Mouse (Mus musculus) heart, adult 18-20 months (tissue): ENCODE data around the gene Trnau1ap. TPM values are rescaled to one million over a fixed set of nuclear protein-coding genes. Genes with fewer than 3 reads are reported as not detected.
"Not testable (repeated sequence)": the region's sequence is repeated elsewhere in the genome, so short reads cannot be mapped to it uniquely, and the experiment has no call there.

ENCODE experiments used
- DNase-seq, 2 experiments: peaks; one replicate each; pipeline ENCODE4 v3.0.0; 2021 to 2022; ENCODE audit warnings: mixed read lengths in 1 of 2
- total RNA-seq, 2 experiments: library from RNA; stranded (reverse); gene quantifications; 2 replicates each; pipeline ENCODE4 v1.2.3; 2021

The Trnau1ap gene
- total RNA-seq, 2 experiments from 2014 or later = 20.3 to 22.3 TPM

DNA sequence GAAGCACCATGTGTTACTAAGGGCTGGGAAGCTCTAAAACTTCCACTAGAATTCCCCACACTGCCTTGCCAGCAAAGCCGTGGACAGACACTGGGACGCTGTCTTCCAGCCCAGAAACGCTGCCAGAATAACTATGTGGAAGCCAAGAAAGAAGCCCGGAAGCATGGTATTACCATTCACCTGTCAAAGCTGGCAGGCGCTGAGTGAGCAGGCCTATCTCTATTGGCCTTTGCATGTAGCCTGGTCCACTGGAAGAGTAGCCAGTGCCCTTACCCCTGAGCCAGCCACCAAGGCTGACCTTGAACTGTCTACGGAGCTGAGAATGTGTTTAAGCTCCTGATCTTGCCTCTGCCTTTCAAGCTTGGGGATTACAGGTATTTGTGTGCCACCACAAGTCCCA is 27.9 kb downstream of the Trnau1ap start:
- DNase-seq = peak; percentile 56 to 73

DNA sequence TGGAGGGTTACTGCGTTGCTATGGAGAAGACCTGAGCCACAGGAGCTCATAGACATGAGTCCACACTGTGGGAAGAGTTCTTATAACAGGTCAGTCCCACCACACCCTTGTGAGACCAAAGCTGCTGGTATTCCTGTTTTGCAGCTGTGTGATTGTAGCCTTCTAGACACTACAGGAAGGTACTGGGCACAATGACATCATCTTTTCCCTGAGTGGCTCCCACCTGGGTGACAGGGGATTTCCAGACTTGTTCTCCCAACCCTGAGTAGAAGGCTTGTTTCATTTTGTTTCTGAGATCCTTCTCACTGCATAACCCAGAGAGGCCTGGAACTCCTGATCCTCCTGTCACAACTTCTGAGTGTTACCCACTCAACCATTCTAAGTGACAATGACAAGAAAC is 29.5 kb downstream of the Trnau1ap start:
- DNase-seq = no peak

DNA sequence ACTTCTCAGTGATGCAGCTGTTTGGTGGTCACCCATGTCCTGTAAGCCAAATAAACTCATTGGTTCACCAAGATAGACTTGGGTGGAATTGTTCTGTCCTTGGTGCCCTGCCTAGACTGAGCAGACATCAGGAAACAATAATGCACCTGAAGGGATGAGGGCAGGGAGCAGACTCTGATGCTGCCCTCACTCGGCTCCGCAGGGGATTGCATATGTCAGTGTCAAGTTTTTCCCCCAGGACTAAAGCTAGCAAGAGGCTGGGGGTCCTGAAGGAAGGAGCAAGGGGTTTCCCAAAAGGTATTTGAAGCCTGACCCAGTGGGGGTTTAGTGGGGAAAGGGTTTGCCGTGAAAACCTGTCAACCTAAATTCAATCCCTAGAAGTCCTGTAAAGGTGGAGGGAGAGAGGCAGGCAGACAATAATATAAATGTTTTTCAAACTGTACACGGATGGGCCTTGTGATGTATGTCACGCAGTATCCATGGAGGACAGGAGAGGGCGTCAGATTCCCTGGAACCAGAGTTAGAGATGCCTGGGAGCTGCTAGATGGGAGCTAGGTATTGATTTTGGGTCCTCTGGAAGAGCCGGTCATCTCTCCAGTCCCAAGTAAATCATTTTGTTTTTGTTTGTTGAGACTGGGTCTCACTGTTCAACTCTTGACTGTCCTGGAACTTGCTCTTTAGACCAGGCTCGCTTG is 33.5 kb downstream of the Trnau1ap start:
- DNase-seq = no peak

DNA sequence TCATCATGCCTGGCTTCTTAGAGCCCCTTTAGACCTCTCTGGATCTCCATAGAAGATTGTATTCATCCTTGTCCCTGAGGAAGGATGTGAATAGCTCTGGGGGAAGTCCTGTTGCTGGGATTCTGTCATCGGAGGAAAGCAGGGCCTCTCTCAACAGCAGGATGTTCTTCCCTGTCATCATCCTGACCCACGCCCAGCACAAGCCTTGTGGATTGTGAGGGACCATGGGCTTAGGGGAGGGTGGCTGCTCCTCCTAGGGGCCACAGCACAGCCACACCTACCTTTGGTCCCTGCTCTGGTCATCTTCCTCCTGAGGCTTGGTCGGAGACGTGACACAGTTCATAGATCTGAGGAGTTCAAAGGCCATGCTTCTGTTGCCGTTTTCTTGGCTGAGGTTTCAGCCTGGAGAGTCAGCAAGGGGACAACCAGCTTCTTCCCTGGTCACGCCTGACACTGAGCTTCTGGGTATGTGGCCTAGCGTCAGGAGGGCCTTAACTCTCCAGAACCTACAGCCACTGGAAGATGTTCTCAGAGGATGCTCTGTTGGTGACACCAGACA is 35.6 kb downstream of the Trnau1ap start:
- no peak for DNase-seq

DNA sequence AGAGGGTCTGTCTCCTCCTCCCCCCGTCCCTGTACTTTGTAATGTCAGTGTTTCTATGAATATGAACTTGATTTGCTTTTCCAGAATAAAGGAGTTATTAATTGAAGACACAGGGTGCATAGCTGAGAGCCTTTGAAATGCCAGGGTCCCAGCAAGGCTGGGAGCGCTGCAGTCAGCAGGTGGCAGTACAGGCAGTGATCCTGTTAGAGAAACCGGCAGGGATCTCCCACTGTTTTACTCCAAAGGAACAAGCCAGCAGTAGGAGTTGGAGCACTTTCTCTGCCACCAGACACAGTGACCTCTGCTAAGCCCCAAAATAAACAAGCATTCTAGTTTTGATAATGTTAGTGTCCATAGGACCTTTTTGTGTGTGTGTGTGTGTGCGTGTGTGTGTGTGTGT is 36.4 kb downstream of the Trnau1ap start:
- peak; percentile 47 to 71 for DNase-seq

DNA sequence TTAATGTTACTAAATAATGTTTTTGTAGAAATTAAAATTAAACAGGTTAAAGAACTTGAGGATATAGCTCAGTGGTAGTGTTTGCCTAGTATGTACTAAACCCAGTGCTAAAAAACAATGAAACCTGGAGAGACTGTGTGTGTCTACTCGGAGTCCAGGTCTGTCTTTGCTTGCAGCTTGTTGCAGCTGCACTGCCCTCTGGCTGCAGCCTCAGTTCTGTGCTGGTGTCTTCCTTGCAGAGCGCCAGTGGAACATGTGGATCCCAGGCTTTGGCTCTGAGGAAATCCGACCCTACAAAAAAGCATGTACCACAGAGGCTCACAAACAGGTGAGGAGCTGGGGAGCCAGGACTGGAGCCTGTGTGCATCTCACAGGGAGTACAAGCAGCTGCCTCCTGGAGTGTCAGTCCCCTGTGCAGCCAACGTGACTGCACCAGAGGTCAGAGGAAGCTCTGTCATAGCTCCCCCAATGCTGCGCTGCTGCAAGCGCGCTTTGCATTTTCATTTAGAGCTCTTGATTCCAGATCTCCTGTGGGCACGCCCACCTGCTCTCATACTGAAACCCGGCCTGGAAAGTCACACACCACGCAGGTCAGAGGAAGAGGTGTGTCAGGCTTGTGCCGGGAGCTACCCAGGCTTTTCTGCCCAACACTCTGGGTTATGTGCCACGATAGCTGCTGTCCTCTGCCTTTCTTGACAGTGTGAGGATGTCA is 37.6 kb downstream of the Trnau1ap start:
- no peak for DNase-seq

DNA sequence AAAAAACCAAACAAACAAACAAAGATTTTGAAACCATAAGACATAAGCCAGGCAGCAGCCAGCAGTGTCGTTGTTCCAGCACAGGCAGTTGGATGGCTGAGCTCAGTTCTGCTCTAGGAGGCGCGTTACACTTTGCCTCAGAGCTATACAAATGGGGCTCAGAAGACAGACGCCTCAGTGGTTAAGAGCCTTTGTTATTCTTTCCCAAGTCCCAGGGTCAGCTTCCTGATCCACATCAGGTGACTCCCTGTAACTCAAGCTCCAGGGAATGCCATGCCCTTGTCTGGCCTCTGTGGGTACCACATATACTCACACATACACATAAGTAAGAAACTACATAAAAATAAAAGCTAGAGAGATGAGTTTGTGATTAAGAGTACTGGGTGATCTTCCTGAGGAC is 38.3 kb downstream of the Trnau1ap start:
- no peak for DNase-seq

DNA sequence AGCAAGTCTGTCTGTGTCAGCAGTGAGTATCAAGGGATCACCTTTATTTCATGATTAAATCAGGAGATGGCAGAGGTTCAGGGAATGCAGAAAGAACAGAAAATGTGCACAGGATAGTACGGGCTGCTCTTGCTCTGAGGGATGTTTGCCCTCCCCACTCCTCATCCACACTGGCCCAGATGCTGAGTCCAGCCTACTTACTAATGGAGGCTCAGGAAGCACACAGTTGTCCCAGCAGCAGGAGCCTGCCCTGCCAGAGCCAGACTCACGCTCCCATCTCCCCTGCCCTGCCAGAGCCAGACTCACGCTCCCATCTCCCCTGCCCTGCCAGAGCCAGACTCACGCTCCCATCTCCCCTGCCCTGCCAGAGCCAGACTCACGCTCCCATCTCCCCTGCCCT is 40.5 kb downstream of the Trnau1ap start:
- DNase-seq = not testable (repeated sequence)

DNA sequence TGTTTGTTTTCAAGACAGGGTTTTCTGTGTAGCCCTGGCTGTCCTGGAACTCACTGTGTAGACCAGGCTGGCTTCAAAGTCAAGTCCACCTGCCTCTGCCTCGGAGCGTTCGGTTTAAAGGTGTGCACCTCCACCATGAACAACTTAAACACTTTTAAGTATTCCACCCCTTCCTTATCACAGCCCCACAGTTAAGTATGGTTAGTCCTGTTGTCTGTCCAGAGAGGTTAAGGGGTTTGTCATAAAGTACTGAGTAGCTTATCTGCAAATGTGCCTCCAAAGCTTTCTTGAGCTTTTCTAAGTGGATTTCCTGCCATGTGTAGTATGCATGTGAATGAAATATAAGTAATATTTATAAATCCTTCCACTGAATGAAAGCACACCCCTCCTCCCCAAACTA is 53.4 kb downstream of the Trnau1ap start:
- no peak for DNase-seq

DNA sequence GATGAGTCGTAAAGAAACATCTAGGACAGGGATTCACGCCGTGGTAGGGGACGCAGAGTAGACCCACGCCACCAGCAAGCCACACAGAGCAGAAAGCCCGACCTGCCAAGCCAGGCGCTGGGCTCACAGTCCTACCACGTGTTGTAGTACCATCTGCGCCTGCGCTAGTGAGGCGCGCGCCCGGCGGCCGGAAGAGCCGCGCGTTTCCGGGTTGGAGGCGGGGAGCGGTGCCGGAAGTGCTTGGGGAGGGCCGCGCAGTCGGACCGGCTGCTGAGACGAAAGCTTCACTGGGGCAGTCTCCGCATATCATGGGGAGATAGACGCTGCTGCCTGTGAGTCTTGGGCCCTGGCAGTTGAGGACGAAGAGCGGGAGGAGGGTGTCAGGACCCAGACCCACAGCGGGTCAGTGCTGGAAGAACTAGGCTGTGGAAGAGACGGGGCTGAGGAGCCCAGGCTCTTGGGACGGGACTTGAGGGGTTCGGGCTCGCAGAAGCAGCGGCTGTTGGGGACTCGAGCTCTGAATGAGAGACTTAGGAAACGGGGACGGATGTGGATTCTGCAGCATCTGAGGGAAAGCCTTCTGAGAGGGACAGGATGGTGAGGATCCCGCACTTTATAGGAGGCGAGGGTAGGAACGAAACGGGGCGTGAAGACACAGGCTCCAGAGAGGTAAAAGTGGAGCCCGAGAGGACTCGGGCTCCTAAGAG is 55.0 kb downstream of the Trnau1ap start, which contains the start of gene Taf12:
Gene Taf12, plus strand, starts transcription at position 220 of the 707 bp plus-strand sequence.
- peak; percentile 93 to 95 for DNase-seq

DNA sequence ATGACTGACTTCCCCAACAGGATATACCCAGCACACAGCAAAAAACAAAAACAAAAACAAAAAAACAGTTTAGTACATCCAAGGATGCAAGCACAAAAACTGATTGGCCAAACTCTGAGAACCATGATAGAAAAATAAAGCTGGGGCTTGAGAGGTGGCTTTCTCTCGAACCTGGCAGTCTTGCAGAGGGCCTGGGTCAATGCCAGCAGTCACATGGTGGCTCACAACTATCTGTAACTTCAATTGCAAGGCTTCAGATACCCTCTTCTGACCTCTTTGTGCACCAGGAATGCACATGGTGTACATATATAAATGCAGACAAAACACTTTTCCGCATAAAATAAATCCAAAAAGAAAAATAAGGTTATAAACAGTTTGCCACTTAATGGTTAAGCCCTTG is 56.2 kb downstream of the Trnau1ap start:
- no peak for DNase-seq

DNA sequence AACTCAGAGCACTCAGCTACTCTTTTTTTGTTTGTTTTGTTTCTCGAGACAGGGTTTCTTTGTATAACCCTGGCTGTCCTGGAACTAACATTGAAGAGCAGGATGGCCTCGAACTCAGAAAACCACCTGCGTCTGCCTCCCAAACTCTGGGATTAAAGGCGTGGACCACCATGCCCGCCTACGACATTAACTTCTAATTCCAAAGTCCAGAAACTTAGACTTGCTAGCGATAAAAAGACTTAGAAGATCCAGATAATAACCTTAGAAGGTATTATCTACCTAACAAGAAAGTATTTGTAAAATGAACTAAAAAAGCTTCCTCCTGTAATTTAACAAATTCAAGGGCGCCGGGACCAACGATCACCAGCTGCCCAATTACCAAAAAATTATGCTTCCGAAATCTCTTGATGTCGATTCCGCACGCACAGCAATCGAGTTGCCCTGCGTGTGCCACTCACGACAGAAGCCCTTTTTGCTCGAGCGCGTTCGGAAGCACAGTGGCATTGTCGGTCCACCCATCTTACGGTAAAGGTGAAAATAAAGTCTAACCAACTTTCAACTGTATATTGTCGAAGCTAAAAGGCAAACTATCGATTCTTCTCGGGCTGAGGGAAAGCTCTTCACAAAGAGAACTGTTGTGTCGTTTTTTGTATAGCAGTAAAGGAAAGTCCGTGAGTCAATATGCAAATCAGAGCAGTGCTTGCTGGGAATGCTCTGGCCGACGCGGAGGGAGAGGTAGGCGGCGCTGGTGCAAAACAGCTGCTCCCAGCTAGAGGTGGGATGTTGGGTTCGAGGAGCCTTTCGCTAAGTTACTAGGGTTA is 59.4 kb downstream of the Trnau1ap start:
- DNase-seq = peak; percentile 91

DNA sequence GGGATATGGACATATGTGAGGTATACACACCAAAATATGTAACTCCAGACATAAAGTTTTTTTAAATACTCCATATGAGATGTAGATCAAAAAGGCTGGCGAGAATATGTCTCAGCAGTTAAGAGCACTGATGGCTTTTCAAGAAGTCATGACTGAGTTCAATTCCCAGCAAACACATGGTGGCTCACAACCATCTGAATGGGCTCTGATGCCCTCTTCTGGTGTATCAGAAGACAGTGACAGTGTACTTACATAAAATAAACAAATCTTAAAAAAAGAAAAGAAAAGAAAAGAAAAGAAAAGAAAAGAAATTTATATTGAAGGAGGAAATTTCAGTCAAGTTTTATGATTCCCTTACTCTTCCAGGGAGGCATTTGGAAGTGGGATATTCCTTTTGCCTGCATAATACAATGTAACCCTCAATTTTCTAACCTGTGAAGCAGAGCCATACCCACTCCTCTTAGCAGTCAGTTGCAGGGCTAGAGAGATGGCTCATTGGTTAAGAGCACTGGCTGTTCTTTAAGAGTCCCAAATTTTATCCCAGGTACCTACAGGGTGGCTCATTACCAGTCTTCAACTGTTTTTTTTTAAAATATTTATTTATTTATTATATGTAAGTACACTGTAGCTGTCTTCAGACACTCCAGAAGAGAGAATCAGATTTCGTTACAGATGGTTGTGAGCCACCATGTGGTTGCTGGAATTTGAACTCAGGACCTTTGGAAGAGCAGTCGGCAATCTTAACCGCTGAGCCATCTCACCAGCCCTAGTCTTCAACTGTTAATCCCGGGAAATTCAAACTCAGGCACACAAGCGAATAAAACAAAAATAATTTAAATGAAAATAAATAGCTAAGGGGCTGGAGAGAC is 60.2 kb downstream of the Trnau1ap start:
- DNase-seq = no peak

DNA sequence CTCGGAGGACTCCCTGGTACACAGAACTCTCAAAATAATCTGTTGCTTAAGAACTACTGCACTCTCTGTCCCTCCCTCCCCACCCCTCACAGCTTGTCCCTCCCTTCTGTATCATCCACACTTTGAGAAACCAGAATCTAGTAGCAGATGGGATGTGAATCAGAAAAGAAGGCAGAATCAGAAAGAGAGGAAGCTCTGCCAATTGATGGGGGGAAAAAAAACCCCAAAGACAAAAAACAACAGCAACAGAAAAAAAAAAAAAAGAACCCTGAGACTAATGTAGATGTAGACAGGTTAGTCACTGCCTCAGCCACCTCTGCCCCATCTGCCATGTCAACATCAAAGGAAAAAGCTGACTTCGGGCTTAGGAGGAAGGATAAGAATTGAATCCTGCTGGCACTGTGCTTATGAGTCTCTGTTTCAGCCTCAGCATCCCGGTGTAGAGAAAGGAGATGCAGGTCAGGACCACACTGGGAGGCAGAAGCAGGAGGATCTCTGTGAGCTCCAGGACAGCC is 62.4 kb downstream of the Trnau1ap start:
- no peak for DNase-seq

DNA sequence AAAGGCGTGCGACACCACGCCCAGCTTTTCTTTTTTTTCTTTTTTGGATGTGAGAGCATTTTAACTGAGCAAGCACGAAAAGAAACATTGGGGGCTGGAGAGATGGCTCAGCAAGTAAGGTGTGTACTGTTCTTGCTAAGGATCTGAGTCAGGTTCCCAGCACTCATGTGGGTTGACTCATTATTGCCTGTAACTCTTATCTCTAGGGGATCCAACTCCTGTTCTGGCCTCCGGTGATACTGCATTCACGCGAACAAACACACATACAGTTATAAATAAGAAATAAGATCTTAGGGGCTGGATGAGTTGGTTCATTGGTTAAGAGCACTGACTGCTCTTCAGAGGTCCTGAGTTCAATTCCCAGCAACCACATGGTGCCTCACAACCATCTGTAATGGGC is 66.0 kb downstream of the Trnau1ap start:
- DNase-seq = no peak

DNA sequence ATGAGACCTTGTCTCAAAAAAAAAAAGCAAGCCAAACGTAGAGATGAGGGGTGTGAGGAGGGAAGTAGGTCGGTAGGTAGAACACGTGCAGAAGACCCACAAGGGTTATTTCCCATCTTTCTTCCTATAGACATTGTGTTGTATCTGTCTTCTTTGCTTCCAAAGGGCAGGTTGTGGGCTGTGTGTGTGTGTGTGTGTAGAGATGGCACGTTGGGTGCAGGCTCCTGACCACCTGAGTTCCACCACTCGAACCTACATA is 67.1 kb downstream of the Trnau1ap start:
- DNase-seq = no peak

Other genes with a start within 250 kb of the Trnau1ap start
- gene Oprd1, start 185.1 kb downstream of the Trnau1ap start, total RNA-seq = under 1 TPM; 0.17 to 0.18 TPM
- 10 to 100 TPM; 26.7 to 30.8 TPM for gene Ythdf2, start 117.2 kb downstream of the Trnau1ap start, total RNA-seq
- gene Gmeb1, start 67.9 kb downstream of the Trnau1ap start, total RNA-seq = 1 to 10 TPM; 9.1 to 9.4 TPM
- 10 to 100 TPM; 31.7 to 32.9 TPM for gene Taf12, start 55.2 kb downstream of the Trnau1ap start, total RNA-seq
- 1 to 10 TPM in 1 of 2 experiments, under 1 TPM in 1; 0.84 to 1.2 TPM for gene Rab42, start 26.2 kb downstream of the Trnau1ap start, total RNA-seq
- gene Rcc1, start 24.1 kb upstream of the Trnau1ap start, total RNA-seq = 1 to 10 TPM; 6.4 to 7.5 TPM
- gene Phactr4, start 93.0 kb upstream of the Trnau1ap start, total RNA-seq = 10 to 100 TPM; 17.6 to 20.1 TPM
- gene Med18, start 134.4 kb upstream of the Trnau1ap start, total RNA-seq = 1 to 10 TPM; 4.1 to 4.5 TPM
- gene Sesn2, start 181.0 kb upstream of the Trnau1ap start, total RNA-seq = 1 to 10 TPM; 2.8 TPM
- 100 to 1,000 TPM; 326 to 345 TPM for gene Atpif1, start 204.1 kb upstream of the Trnau1ap start, total RNA-seq
- gene Dnajc8, start 206.0 kb upstream of the Trnau1ap start, total RNA-seq = 10 to 100 TPM; 51.0 to 52.9 TPM
- gene Ptafr, start 234.5 kb upstream of the Trnau1ap start, total RNA-seq = 1 to 10 TPM; 1.3 to 1.5 TPM